Mouse (Mus musculus): ENCODE results near the gene Ctf2. TPM values are rescaled to one million over a fixed set of nuclear protein-coding genes. Genes with fewer than 3 reads are reported as not detected.

Ctf2 gene
- not detected for total RNA-seq (2023)

GRCm38 (mm10) chr7:127732066-127732465 is at the start of gene Ctf2:
Gene Ctf2 (minus strand): TSS chr7:127732166.

GRCm38 (mm10) chr7:127776426-127776825 is 44.5 kb upstream of the Ctf2 start, which contains the start of gene Setd1a:
Gene Setd1a (plus strand): TSS chr7:127776670.

GRCm38 (mm10) chr7:127769651-127770038 is 37.7 kb upstream of the Ctf2 start, which contains the start of gene Orai3:
Gene Orai3 (plus strand): TSS chr7:127769815.

GRCm38 (mm10) chr7:127744366-127745045 is 12.5 kb upstream of the Ctf2 start, which contains the start of gene Fbxl19:
Gene Fbxl19 (plus strand): TSS chr7:127744543.

GRCm38 (mm10) chr7:127712461-127713385 is 19.2 kb downstream of the Ctf2 start, which contains the start of gene Ctf1:
Gene Ctf1 (plus strand): TSS chr7:127712736.

GRCm38 (mm10) chr7:127708207-127709078 is 23.5 kb downstream of the Ctf2 start, which contains the start of gene Bcl7c:
Gene Bcl7c (minus strand): TSS chr7:127708933.

Other genes starting within 250 kb of the Ctf2 start
- gene Srcap, start 220.2 kb downstream of the Ctf2 start, total RNA-seq (2023): 100 to 1,000 TPM; 216 to 217 TPM
- gene Gm42715, start 212.6 kb downstream of the Ctf2 start, total RNA-seq (2023): 10 to 100 TPM; 46.2 to 57.0 TPM
- gene Tmem265, start 170.8 kb downstream of the Ctf2 start, total RNA-seq (2023): 10 to 100 TPM in 1 of 2 experiments, not detected in 1; 15.2 TPM
- 100 to 1,000 TPM; 164 to 168 TPM for gene Phkg2, start 158.8 kb downstream of the Ctf2 start, total RNA-seq (2023)
- not detected for gene Ccdc189, start 143.6 kb downstream of the Ctf2 start, total RNA-seq (2023)
- gene Rnf40, start 143.4 kb downstream of the Ctf2 start, total RNA-seq (2023): 100 to 1,000 TPM; 139 to 146 TPM
- gene Zfp629, start 116.4 kb downstream of the Ctf2 start, total RNA-seq (2023): 1 to 10 TPM; 1.9 to 2.7 TPM
- 10 to 100 TPM; 32.3 to 36.4 TPM for gene Bcl7c, start 23.2 kb downstream of the Ctf2 start, total RNA-seq (2023)
- not detected for gene Ctf1, start 19.4 kb downstream of the Ctf2 start, total RNA-seq (2023)
- gene Fbxl19, start 12.4 kb upstream of the Ctf2 start, total RNA-seq (2023): 10 to 100 TPM in 1 of 2 experiments, 1 to 10 TPM in 1; 6.8 to 11.5 TPM
- 10 to 100 TPM; 13.5 to 17.7 TPM for gene Orai3, start 37.6 kb upstream of the Ctf2 start, total RNA-seq (2023)
- gene Setd1a, start 44.5 kb upstream of the Ctf2 start, total RNA-seq (2023): 10 to 100 TPM; 79.5 to 80.7 TPM
- not detected for gene Gm49388, start 53.4 kb upstream of the Ctf2 start, total RNA-seq (2023)
- 1 to 10 TPM; 4.7 to 7.1 TPM for gene Hsd3b7, start 68.4 kb upstream of the Ctf2 start, total RNA-seq (2023)
- gene Stx4a, start 92.1 kb upstream of the Ctf2 start, total RNA-seq (2023): 100 to 1,000 TPM; 144 to 145 TPM
- gene Stx1b, start 92.4 kb upstream of the Ctf2 start, total RNA-seq (2023): not detected
- gene Zfp646, start 144.1 kb upstream of the Ctf2 start, total RNA-seq (2023): 100 to 1,000 TPM in 1 of 2 experiments, 10 to 100 TPM in 1; 99.7 to 102 TPM
- 10 to 100 TPM; 24.2 to 27.3 TPM for gene Zfp668, start 144.7 kb upstream of the Ctf2 start, total RNA-seq (2023)
- under 1 TPM; 0.53 to 0.76 TPM for gene Prss53, start 158.8 kb upstream of the Ctf2 start, total RNA-seq (2023)
- not detected for gene Gm21974, start 163.3 kb upstream of the Ctf2 start, total RNA-seq (2023)
- gene Vkorc1, start 163.5 kb upstream of the Ctf2 start, total RNA-seq (2023): 10 to 100 TPM; 12.4 to 16.7 TPM
- gene Bckdk, start 171.9 kb upstream of the Ctf2 start, total RNA-seq (2023): 10 to 100 TPM; 24.6 to 33.4 TPM
- gene Kat8, start 180.3 kb upstream of the Ctf2 start, total RNA-seq (2023): 10 to 100 TPM; 41.0 to 43.8 TPM
- gene Prss8, start 197.9 kb upstream of the Ctf2 start, total RNA-seq (2023): not detected
- gene Prss36, start 214.6 kb upstream of the Ctf2 start, total RNA-seq (2023): 1 to 10 TPM in 1 of 2 experiments, under 1 TPM in 1; 0.74 to 1.5 TPM
- 100 to 1,000 TPM; 709 to 864 TPM for gene Fus, start 235.3 kb upstream of the Ctf2 start, total RNA-seq (2023)

Data from T-cell, adult 66 days (primary cell).